ENCODE assay signal across 28 mouse cellular contexts in the genomic region with DNA sequence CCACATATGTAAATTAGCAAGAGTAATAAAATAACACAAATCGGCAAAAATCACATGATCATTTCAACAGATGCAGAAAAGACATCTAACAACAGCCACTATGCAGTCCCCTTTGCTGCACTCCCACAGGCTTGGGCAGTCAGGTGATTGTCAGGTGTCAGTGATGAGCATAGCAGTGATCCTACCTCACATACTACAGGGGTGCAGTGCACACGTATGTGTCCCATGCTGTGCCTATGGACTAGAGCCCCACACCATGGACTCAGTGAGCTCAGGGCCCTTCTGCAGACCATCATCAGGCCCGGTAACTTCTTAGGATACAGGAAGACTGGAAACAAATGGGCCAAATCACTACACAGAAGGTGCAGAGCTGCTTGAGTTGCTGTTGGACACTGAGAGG. TPM values are rescaled to one million over a fixed set of nuclear protein-coding genes. Genes with fewer than 3 reads are reported as not detected.
DNase-seq lines count a peak whose midpoint lies in the region; ATAC-seq and TF ChIP-seq lines count a peak whose summit lies in the region.
"Had no signal": no experiment of that assay in that cellular context is flagged by ENCODE, and none has a peak within 500 bp of the region (broad histone marks: within the 10 kb centered on the region; RNA-seq: fewer than 3 reads in every experiment).

No protein-coding gene starts in this region.

- no peaks in the 10 kb centered on the region for H3K36me3 ChIP-seq in hindbrain, embryonic 11.5 days (ENCODE audit: control insufficient read depth, insufficient read depth, low read length)
- peaks cover 7% of the 10 kb centered on the region; the same call in 1 of the 2 replicates for H3K36me3 ChIP-seq in hindbrain, postnatal 0 days (ENCODE audit: insufficient read depth, low read length)
- H3K36me3 ChIP-seq in midbrain, embryonic 12.5 days: peaks cover 14% of the 10 kb centered on the region
- H3K36me3 ChIP-seq in midbrain, postnatal 0 days (ENCODE audit: insufficient read depth, low read length): peaks cover 7% of the 10 kb centered on the region; the same call in 1 of the 2 replicates

- 89% methylated on average over 3 of the region's 3 CpGs for WGBS in hindbrain, embryonic 11.5 days
- WGBS in hindbrain, postnatal 0 days: 84% methylated on average over 3 of the region's 3 CpGs
- WGBS in midbrain, embryonic 12.5 days: 96% methylated on average over 3 of the region's 3 CpGs
- 90% methylated on average over 3 of the region's 3 CpGs for WGBS in midbrain, postnatal 0 days

- no peak for DNase-seq in hindbrain, embryonic 11.5 days (ENCODE audit: low spot score)
- DNase-seq in hindbrain, postnatal 0 days (ENCODE audit: low spot score): no peak
- no peak for DNase-seq in midbrain, postnatal 0 days (ENCODE audit: low spot score)
- DNase-seq in lung, postnatal 25 days (ENCODE audit: low spot score): no peak
- no peak for DNase-seq in gastrocnemius, postnatal 4 days (ENCODE audit: low spot score in 2 of 2)
- DNase-seq: adrenal gland, postnatal 14 days; cerebellum, adult 11-12 months; kidney, adult 2 months; kidney, postnatal 36 days; liver, postnatal 0 days; lung, postnatal 4 days; right cerebral cortex, postnatal 14 days had no signal

- H3K9ac ChIP-seq in hindbrain, embryonic 11.5 days (ENCODE audit: low read depth, low read length): no peak overlapping the region
- H3K9ac ChIP-seq in hindbrain, postnatal 0 days (replicated peaks; ENCODE audit: low read length): no peak overlapping the region
- H3K9ac ChIP-seq in midbrain, embryonic 12.5 days (replicated peaks): no peak overlapping the region
- H3K9ac ChIP-seq in midbrain, postnatal 0 days (replicated peaks; ENCODE audit: low read length, poor library complexity, severe bottlenecking): no peak overlapping the region
- H3K9ac ChIP-seq: embryonic facial prominence, embryonic 12.5 days; heart, embryonic 15.5 days; hindbrain, embryonic 15.5 days; liver, postnatal 0 days had no signal

- no peak overlapping the region for H3K27ac ChIP-seq in hindbrain, embryonic 11.5 days (ENCODE audit: low read depth, low read length)
- no peak overlapping the region for H3K27ac ChIP-seq in hindbrain, postnatal 0 days
- no peak overlapping the region for H3K27ac ChIP-seq in midbrain, embryonic 12.5 days (replicated peaks)
- H3K27ac ChIP-seq in midbrain, postnatal 0 days (ENCODE audit: low read depth, low read length): no peak overlapping the region
- H3K27ac ChIP-seq: embryonic facial prominence, embryonic 12.5 days; heart, embryonic 15.5 days; hindbrain, embryonic 15.5 days had no signal

- no peak overlapping the region for H3K4me2 ChIP-seq in hindbrain, embryonic 11.5 days (replicated peaks; ENCODE audit: low read depth, low read length)
- no peak overlapping the region for H3K4me2 ChIP-seq in hindbrain, postnatal 0 days (ENCODE audit: low read depth, low read length)
- no peak overlapping the region for H3K4me2 ChIP-seq in midbrain, embryonic 12.5 days (replicated peaks)
- H3K4me2 ChIP-seq in midbrain, postnatal 0 days (ENCODE audit: low read depth, low read length, poor library complexity, severe bottlenecking): no peak overlapping the region
- H3K4me2 ChIP-seq: embryonic facial prominence, embryonic 12.5 days; heart, embryonic 15.5 days; hindbrain, embryonic 15.5 days had no signal

- no peaks in the 10 kb centered on the region for H3K27me3 ChIP-seq in hindbrain, embryonic 11.5 days (ENCODE audit: control insufficient read depth, insufficient read depth, low read length)
- H3K27me3 ChIP-seq in hindbrain, postnatal 0 days (ENCODE audit: insufficient read depth, low read length): no peaks in the 10 kb centered on the region
- no peaks in the 10 kb centered on the region for H3K27me3 ChIP-seq in midbrain, embryonic 12.5 days
- H3K27me3 ChIP-seq in midbrain, postnatal 0 days (ENCODE audit: insufficient read depth, low read length): no peaks in the 10 kb centered on the region
- H3K27me3 ChIP-seq: embryonic facial prominence, embryonic 12.5 days; heart, embryonic 15.5 days; hindbrain, embryonic 15.5 days; Patski had no signal

- ATAC-seq in hindbrain, embryonic 11.5 days (ENCODE audit: low FRiP score): peak; percentile 33; the same call in 1 of the 2 replicates
- no peak for ATAC-seq in hindbrain, postnatal 0 days
- peak; percentile 80 for ATAC-seq in midbrain, embryonic 12.5 days (ENCODE audit: low FRiP score, low read depth)
- ATAC-seq in midbrain, postnatal 0 days (ENCODE audit: low FRiP score): no peak
- 0 out of 2 replicates have a peak, but pooled peaks have one; percentile 21 for ATAC-seq in megakaryocyte-erythroid progenitor cell, adult 5-6 weeks (replicated peaks; ENCODE audit: low FRiP score, low TSS enrichment, poor library complexity, severe bottlenecking)
- ATAC-seq: activated CD4-positive, CD25-positive, alpha-beta regulatory T cell, adult 4 months; liver, postnatal 0 days; Patski had no signal

- H3K4me3 ChIP-seq in hindbrain, embryonic 11.5 days (ENCODE audit: low read depth, low read length): no peak overlapping the region
- no peak overlapping the region for H3K4me3 ChIP-seq in hindbrain, postnatal 0 days (ENCODE audit: low read length)
- no peak overlapping the region for H3K4me3 ChIP-seq in midbrain, embryonic 12.5 days
- no peak overlapping the region for H3K4me3 ChIP-seq in midbrain, postnatal 0 days (ENCODE audit: low read depth, low read length)
- H3K4me3 ChIP-seq: embryonic facial prominence, embryonic 12.5 days; heart, embryonic 15.5 days; hindbrain, embryonic 15.5 days; myocyte had no signal

- TF ChIP-seq CTCF in hindbrain, postnatal 0 days (IDR thresholded peaks at IDR 0.05; ENCODE audit: low read depth): no peak
- no peak for TF ChIP-seq CTCF in midbrain, postnatal 0 days (IDR thresholded peaks at IDR 0.05)

- H3K4me1 ChIP-seq in hindbrain, embryonic 11.5 days (replicated peaks; ENCODE audit: control insufficient read depth, insufficient read depth, low read length): no peaks in the 10 kb centered on the region
- no peaks in the 10 kb centered on the region for H3K4me1 ChIP-seq in hindbrain, postnatal 0 days (ENCODE audit: insufficient read depth, low read length)
- H3K4me1 ChIP-seq in midbrain, embryonic 12.5 days: peaks cover 9% of the 10 kb centered on the region
- no peaks in the 10 kb centered on the region for H3K4me1 ChIP-seq in midbrain, postnatal 0 days (ENCODE audit: insufficient read depth, low read length)
- H3K4me1 ChIP-seq: embryonic facial prominence, embryonic 12.5 days had no signal

- no peaks in the 10 kb centered on the region for H3K9me3 ChIP-seq in hindbrain, embryonic 11.5 days (ENCODE audit: control insufficient read depth, low read length)
- no peaks in the 10 kb centered on the region for H3K9me3 ChIP-seq in hindbrain, postnatal 0 days (ENCODE audit: low read length)
- H3K9me3 ChIP-seq in midbrain, embryonic 12.5 days: no peaks in the 10 kb centered on the region
- H3K9me3 ChIP-seq in midbrain, postnatal 0 days (ENCODE audit: low read length): no peaks in the 10 kb centered on the region
- H3K9me3 ChIP-seq: embryonic facial prominence, embryonic 12.5 days; heart, embryonic 15.5 days; hindbrain, embryonic 15.5 days had no signal

RNA-seq across cellular contexts. Expression of gene Zfp292, which starts 39.9 kb away (rescaled TPM):
- 41.7 and 42.4 TPM in 2 replicates for polyA plus RNA-seq in hindbrain, embryonic 11.5 days (2014; fragmentation: Nextera tagmentation; extraction: Ambion mirVana)
- total RNA-seq in hindbrain, postnatal 0 days (2014; rRNA removed): 22.6 and 25.6 TPM in 2 replicates
- 15.1 and 15.6 TPM in 2 replicates for polyA plus RNA-seq in hindbrain, postnatal 0 days (2015; fragmentation: Nextera tagmentation; extraction: Ambion mirVana)
- 42.7 and 48.5 TPM in 2 replicates for polyA plus RNA-seq in midbrain, embryonic 12.5 days (2016; fragmentation: Nextera tagmentation; extraction: Ambion mirVana)
- total RNA-seq in midbrain, postnatal 0 days (2014; rRNA removed): 36.5 and 42.4 TPM in 2 replicates
- 15.9 and 18.9 TPM in 2 replicates for polyA plus RNA-seq in midbrain, postnatal 0 days (2015; fragmentation: Nextera tagmentation; extraction: Ambion mirVana)
- 25.4 and 35.3 TPM in 2 replicates for total RNA-seq in megakaryocyte-erythroid progenitor cell, adult 5-6 weeks (2014; fragmentation: Nextera tagmentation)
- 21.8 and 37.4 TPM in 2 replicates for total RNA-seq in megakaryocyte-erythroid progenitor cell, adult 5-6 weeks (2017)
- 10 to 100 TPM; 19.1 to 19.5 TPM for total RNA-seq in gastrocnemius, postnatal 4 days (2021)

RNA-seq across cellular contexts. Expression of gene Cga, which starts 50.8 kb away (rescaled TPM):
- polyA plus RNA-seq in hindbrain, embryonic 11.5 days (2014; fragmentation: Nextera tagmentation; extraction: Ambion mirVana): not detected in 2 replicates
- total RNA-seq in hindbrain, postnatal 0 days (2014; rRNA removed): not detected in 2 replicates
- not detected in 2 replicates for polyA plus RNA-seq in hindbrain, postnatal 0 days (2015; fragmentation: Nextera tagmentation; extraction: Ambion mirVana)
- polyA plus RNA-seq in midbrain, embryonic 12.5 days (2016; fragmentation: Nextera tagmentation; extraction: Ambion mirVana): not detected in 2 replicates
- total RNA-seq in midbrain, postnatal 0 days (2014; rRNA removed): not detected in 2 replicates
- polyA plus RNA-seq in midbrain, postnatal 0 days (2015; fragmentation: Nextera tagmentation; extraction: Ambion mirVana): 0.26 TPM in 1 of 2 replicates, not detected in the other
- total RNA-seq in megakaryocyte-erythroid progenitor cell, adult 5-6 weeks (2014; fragmentation: Nextera tagmentation): 2.5 TPM in 1 of 2 replicates, not detected in the other
- not detected in 2 replicates for total RNA-seq in megakaryocyte-erythroid progenitor cell, adult 5-6 weeks (2017)
- not detected for total RNA-seq in gastrocnemius, postnatal 4 days (2021)
- total RNA-seq: adrenal gland, postnatal 14 days; gastrocnemius, adult 18-20 months; granulocyte monocyte progenitor cell, adult 5-6 weeks; layer of hippocampus, postnatal 10 days; left cerebral cortex, postnatal 10 days had no signal
- polyA plus RNA-seq: activated CD4-positive, CD25-positive, alpha-beta regulatory T cell, adult 4 months; C2C12; heart, embryonic 15.5 days; hindbrain, embryonic 15.5 days; kidney, adult 2 months; limb, embryonic 14.5 days; myocyte; Patski; spleen, adult 2 months; stomach, embryonic 16.5 days had no signal

Comparison
In these comparisons a context has a peak if more than half of its experiments do, and no peak if none do; other contexts are left out.
1. ATAC-seq: peak in hindbrain, embryonic 11.5 days (single experiment), midbrain, embryonic 12.5 days (single experiment) and megakaryocyte-erythroid progenitor cell, adult 5-6 weeks (single experiment); none in hindbrain, postnatal 0 days (single experiment) and midbrain, postnatal 0 days (single experiment).